Mouse (Mus musculus) heart, embryonic 15.5 days (tissue): ENCODE measurements around the gene Adprm. TPM values are rescaled to one million over a fixed set of nuclear protein-coding genes. Genes with fewer than 3 reads are reported as not detected.
"Not testable (repeated sequence)": the region's sequence is repeated elsewhere in the genome, so short reads cannot be mapped to it uniquely, and the experiment has no call there.

Source experiments
- ATAC-seq: fragments of 200-750 bp; cut with Nextera tagmentation; replicated peaks from 2 replicates; pipeline ENCODE4 v1.8.0; 2017; ENCODE audit warnings: low read depth, moderate TSS enrichment; ENCODE audit not compliant: insufficient number of reproducible peaks, insufficient read depth, low FRiP score
- H3K27ac ChIP-seq: fragments of 300-500 bp; sonication (generic); 2 replicates; pipeline ENCODE4 v1.5.1; 2015; ENCODE audit warnings: mild to moderate bottlenecking, inconsistent platforms
- H3K27me3 ChIP-seq: fragments of 300-500 bp; sonication (generic); 2 replicates; pipeline ENCODE4 v1.6.1; 2015; ENCODE audit warnings: inconsistent platforms
- H3K36me3 ChIP-seq: fragments of 300-500 bp; sonication (generic); 2 replicates; pipeline ENCODE4 v1.6.1; 2015; ENCODE audit warnings: mild to moderate bottlenecking, inconsistent platforms
- H3K4me1 ChIP-seq: fragments of 300-500 bp; sonication (generic); replicated peaks from 2 replicates; pipeline ENCODE4 v1.6.1; 2015; ENCODE audit warnings: inconsistent platforms
- H3K4me2 ChIP-seq: fragments of 300-500 bp; sonication (generic); 2 replicates; pipeline ENCODE4 v1.6.1; 2015; ENCODE audit warnings: inconsistent platforms, mild to moderate bottlenecking, moderate library complexity
- H3K4me3 ChIP-seq: fragments of 300-500 bp; sonication (generic); 2 replicates; pipeline ENCODE4 v1.5.1; 2015; ENCODE audit warnings: mild to moderate bottlenecking, inconsistent platforms
- H3K9ac ChIP-seq: fragments of 300-500 bp; sonication (generic); 2 replicates; pipeline ENCODE4 v1.6.1; 2015; ENCODE audit warnings: mild to moderate bottlenecking, inconsistent platforms
- H3K9me3 ChIP-seq: fragments of 300-500 bp; sonication (generic); replicated peaks from 2 replicates; pipeline ENCODE4 v1.6.1; 2016; ENCODE audit warnings: inconsistent platforms
- WGBS: fragments of 180-500 bp; shearing (Covaris S2); methylation state at CpG from one replicate; pipeline ENCODE4 v1.1.7; 2015; ENCODE audit warnings: mixed read lengths; 5-methylcytosine and 5-hydroxymethylcytosine counted together
- polyA plus RNA-seq: library from polyadenylated mRNA; unstranded; fragments of >200 nt; fragmentation: Nextera tagmentation; extraction: Ambion mirVana; gene quantifications from 2 replicates; pipeline ENCODE4 v1.2.1, GENCODE M21; 2015

The Adprm gene
- polyA plus RNA-seq, 1 experiment from 2014 or later: 16.4 TPM

- Histone ChIP-seq H3K9ac (no peak overlapping the region), H3K27ac (no peak overlapping the region), H3K4me2 (peak overlapping the region; percentile 89), H3K27me3 (peaks cover 8% of the 10 kb centered on the region; the same call in 1 of the 2 replicates), H3K36me3 (no peaks in the 10 kb centered on the region), H3K9me3 (no peaks in the 10 kb centered on the region), H3K4me3 (no peak overlapping the region), H3K4me1 (peaks cover 7% of the 10 kb centered on the region)
- ATAC-seq: no peak
- 60% methylated on average over 6 of the region's 6 CpGs for WGBS
Observed at GRCm38 (mm10) chr11:67023802-67024340, 28.5 kb downstream of the Adprm start.

GRCm38 (mm10) chr11:67023191-67023590 lies 29.2 kb downstream of the Adprm start:
- H3K36me3 ChIP-seq, H3K9me3 ChIP-seq, H3K9ac ChIP-seq, H3K4me2 ChIP-seq, ATAC-seq, H3K4me3 ChIP-seq, H3K27ac ChIP-seq, H3K4me1 ChIP-seq: not testable (repeated sequence)
- H3K27me3 ChIP-seq: peaks cover 15% of the 10 kb centered on the region; the same call in 1 of the 2 replicates
- WGBS: 13% methylated on average over 1 of the region's 1 CpGs

- ATAC-seq: no peak
- peaks cover 11% of the 10 kb centered on the region for H3K4me1 ChIP-seq
- WGBS: 72% methylated on average over 13 of the region's 13 CpGs
Observed at GRCm38 (mm10) chr11:67022354-67023115, 29.9 kb downstream of the Adprm start.

GRCm38 (mm10) chr11:67020948-67021347 lies 31.4 kb downstream of the Adprm start:
- Histone ChIP-seq H3K4me3 (peak overlapping the region; percentile 29), H3K36me3 (no peaks in the 10 kb centered on the region), H3K4me1 (peaks cover 11% of the 10 kb centered on the region), H3K4me2 (peak overlapping the region; percentile 57), H3K9ac (no peak overlapping the region), H3K9me3 (no peaks in the 10 kb centered on the region), H3K27me3 (peaks cover 17% of the 10 kb centered on the region; the same call in 1 of the 2 replicates), H3K27ac (no peak overlapping the region)
- 2% methylated on average over 12 of the region's 12 CpGs for WGBS
- no peak for ATAC-seq

More at GRCm38 (mm10) chr11:67022354-67023115, 29.9 kb downstream of the Adprm start:
- Histone ChIP-seq H3K4me3 (no peak overlapping the region), H3K36me3 (no peaks in the 10 kb centered on the region), H3K9me3 (no peaks in the 10 kb centered on the region), H3K27ac (no peak overlapping the region), H3K4me2 (no peak overlapping the region), H3K27me3 (peaks cover 17% of the 10 kb centered on the region; the same call in 1 of the 2 replicates), H3K9ac (no peak overlapping the region)

GRCm38 (mm10) chr11:67019711-67020475 lies 32.5 kb downstream of the Adprm start:
- Histone ChIP-seq H3K4me2 (no peak overlapping the region), H3K27ac (no peak overlapping the region), H3K4me3 (no peak overlapping the region), H3K27me3 (peaks cover 17% of the 10 kb centered on the region; the same call in 1 of the 2 replicates), H3K9me3 (no peaks in the 10 kb centered on the region), H3K4me1 (peaks cover 6% of the 10 kb centered on the region), H3K9ac (no peak overlapping the region), H3K36me3 (no peaks in the 10 kb centered on the region)
- 47% methylated on average over 7 of the region's 7 CpGs for WGBS
- ATAC-seq: no peak

- H3K4me1 ChIP-seq: peaks cover 6% of the 10 kb centered on the region
- H3K4me2 ChIP-seq: no peak overlapping the region
- no peaks in the 10 kb centered on the region for H3K9me3 ChIP-seq
- H3K9ac ChIP-seq: no peak overlapping the region
- 24% methylated on average over 12 of the region's 12 CpGs for WGBS
- H3K27ac ChIP-seq: no peak overlapping the region
- no peak for ATAC-seq
- H3K27me3 ChIP-seq: peaks cover 17% of the 10 kb centered on the region; the same call in 1 of the 2 replicates
- H3K4me3 ChIP-seq: no peak overlapping the region
- no peaks in the 10 kb centered on the region for H3K36me3 ChIP-seq
Observed at GRCm38 (mm10) chr11:67017801-67018591, 34.4 kb downstream of the Adprm start.

- WGBS: 64% methylated on average over 4 of the region's 4 CpGs
- H3K27me3 ChIP-seq: no peaks in the 10 kb centered on the region
- H3K27ac ChIP-seq: no peak overlapping the region
- H3K9me3 ChIP-seq: no peaks in the 10 kb centered on the region
- H3K9ac ChIP-seq: no peak overlapping the region
- H3K36me3 ChIP-seq: no peaks in the 10 kb centered on the region
- H3K4me1 ChIP-seq: peaks cover 11% of the 10 kb centered on the region
- H3K4me3 ChIP-seq: no peak overlapping the region
- no peak for ATAC-seq
- no peak overlapping the region for H3K4me2 ChIP-seq
Observed at GRCm38 (mm10) chr11:67011635-67012034, 40.8 kb downstream of the Adprm start.

- H3K9ac ChIP-seq: no peak overlapping the region
- H3K27me3 ChIP-seq: no peaks in the 10 kb centered on the region
- H3K4me3 ChIP-seq: no peak overlapping the region
- no peak for ATAC-seq
- no peak overlapping the region for H3K27ac ChIP-seq
- H3K4me1 ChIP-seq: peaks cover 11% of the 10 kb centered on the region
- no peaks in the 10 kb centered on the region for H3K9me3 ChIP-seq
- H3K36me3 ChIP-seq: no peaks in the 10 kb centered on the region
- WGBS: 4% methylated on average over 8 of the region's 8 CpGs
- H3K4me2 ChIP-seq: peak overlapping the region; percentile 21; the same call in 1 of the 2 replicates
Observed at GRCm38 (mm10) chr11:67010430-67010829, 42.0 kb downstream of the Adprm start.

- Histone ChIP-seq H3K9me3 (no peaks in the 10 kb centered on the region), H3K27ac (no peak overlapping the region), H3K36me3 (no peaks in the 10 kb centered on the region), H3K27me3 (no peaks in the 10 kb centered on the region), H3K4me2 (no peak overlapping the region), H3K4me3 (no peak overlapping the region), H3K4me1 (peaks cover 11% of the 10 kb centered on the region), H3K9ac (no peak overlapping the region)
- no peak for ATAC-seq
- WGBS: 87% methylated on average over 4 of the region's 4 CpGs
Observed at GRCm38 (mm10) chr11:67008528-67008927, 43.9 kb downstream of the Adprm start.

- WGBS: 70% methylated on average over 8 of the region's 8 CpGs
- ATAC-seq: no peak
- no peaks in the 10 kb centered on the region for H3K27me3 ChIP-seq
Observed at GRCm38 (mm10) chr11:67007961-67008360, 44.4 kb downstream of the Adprm start.

GRCm38 (mm10) chr11:67002911-67003310 lies 49.5 kb downstream of the Adprm start:
- Histone ChIP-seq H3K4me3 (no peak overlapping the region), H3K36me3 (no peaks in the 10 kb centered on the region), H3K4me1 (peaks cover 14% of the 10 kb centered on the region), H3K27me3 (no peaks in the 10 kb centered on the region), H3K9ac (no peak overlapping the region), H3K27ac (no peak overlapping the region), H3K4me2 (no peak overlapping the region), H3K9me3 (no peaks in the 10 kb centered on the region)
- no peak for ATAC-seq
- WGBS: 48% methylated on average over 2 of the region's 2 CpGs

More at GRCm38 (mm10) chr11:67007961-67008360, 44.4 kb downstream of the Adprm start:
- Histone ChIP-seq H3K4me2 (no peak overlapping the region), H3K9ac (no peak overlapping the region), H3K9me3 (no peaks in the 10 kb centered on the region), H3K36me3 (no peaks in the 10 kb centered on the region), H3K4me1 (peaks cover 11% of the 10 kb centered on the region), H3K4me3 (no peak overlapping the region), H3K27ac (no peak overlapping the region)
